Mouse (Mus musculus) liver, embryonic 13.5 days (tissue): ENCODE measurements at regions not wholly inside any gene's neighbourhood (a gene's known extent, or its start where the extent isn't known, plus 50 kb on each side); places are given as distances from the start of the nearest gene placed in this dataset.

Experiments used
- ATAC-seq: fragments of 200-750 bp; cut with Nextera tagmentation; 2 replicates; pipeline ENCODE4 v1.8.0; 2017; ENCODE audit warnings: low read depth, mild to moderate bottlenecking, moderate number of reproducible peaks, moderate library complexity
- DNase-seq: peaks from one replicate; pipeline ENCODE4 v3.0.0; 2022
- H3K27ac ChIP-seq: fragments of 300-500 bp; sonication (generic); 2 replicates; pipeline ENCODE4 v1.5.1; 2015; ENCODE audit warnings: moderate library complexity, mild to moderate bottlenecking, inconsistent platforms
- H3K27me3 ChIP-seq: fragments of 300-500 bp; sonication (generic); 2 replicates; pipeline ENCODE4 v1.6.1; 2015; ENCODE audit warnings: mild to moderate bottlenecking, inconsistent platforms
- H3K36me3 ChIP-seq: fragments of 300-500 bp; sonication (generic); 2 replicates; pipeline ENCODE4 v1.6.1; 2015; ENCODE audit warnings: mild to moderate bottlenecking, inconsistent platforms
- H3K4me1 ChIP-seq: fragments of 300-500 bp; sonication (generic); replicated peaks from 2 replicates; pipeline ENCODE4 v1.6.1; 2015; ENCODE audit warnings: inconsistent platforms
- H3K4me2 ChIP-seq: fragments of 300-500 bp; sonication (generic); 2 replicates; pipeline ENCODE4 v1.6.1; 2015; ENCODE audit warnings: inconsistent platforms, mild to moderate bottlenecking, moderate library complexity
- H3K4me3 ChIP-seq: fragments of 300-500 bp; sonication (generic); replicated peaks from 2 replicates; pipeline ENCODE4 v1.5.1; 2015; ENCODE audit warnings: mild to moderate bottlenecking, inconsistent platforms
- H3K9ac ChIP-seq: fragments of 300-500 bp; sonication (generic); 2 replicates; pipeline ENCODE4 v1.6.1; 2015; ENCODE audit warnings: mild to moderate bottlenecking, inconsistent platforms
- H3K9me3 ChIP-seq: fragments of 300-500 bp; sonication (generic); replicated peaks from 2 replicates; pipeline ENCODE4 v1.6.1; 2016; ENCODE audit warnings: inconsistent platforms
- WGBS: fragments of 180-500 bp; shearing (Covaris S2); methylation state at CpG from one replicate; pipeline ENCODE4 v1.1.7; 2015; ENCODE audit not compliant: insufficient replicate concordance; 5-methylcytosine and 5-hydroxymethylcytosine counted together

- 59% methylated on average over 1 of the region's 1 CpGs for WGBS
- ATAC-seq (no peak), DNase-seq (no peak)
- Histone ChIP-seq H3K36me3 (no peaks in the 10 kb centered on the region), H3K27ac (no peak overlapping the region), H3K9ac (no peak overlapping the region), H3K27me3 (no peaks in the 10 kb centered on the region), H3K9me3 (no peaks in the 10 kb centered on the region), H3K4me1 (no peaks in the 10 kb centered on the region), H3K4me2 (no peak overlapping the region), H3K4me3 (no peak overlapping the region)
Measured at GRCm38 (mm10) chr3:19426130-19426556, 202.3 kb downstream of the 1700064H15Rik start.

GRCm38 (mm10) chr3:19425322-19425721, 203.2 kb downstream of the 1700064H15Rik start:
- no peak overlapping the region for H3K27ac ChIP-seq
- H3K36me3 ChIP-seq = no peaks in the 10 kb centered on the region
- H3K9me3 ChIP-seq = no peaks in the 10 kb centered on the region
- no peaks in the 10 kb centered on the region for H3K27me3 ChIP-seq
- H3K4me2 ChIP-seq = no peak overlapping the region
- H3K4me1 ChIP-seq = no peaks in the 10 kb centered on the region
- H3K9ac ChIP-seq = no peak overlapping the region
- 62% methylated on average over 1 of the region's 1 CpGs for WGBS
- DNase-seq = no peak
- no peak overlapping the region for H3K4me3 ChIP-seq
- ATAC-seq = no peak

- Histone ChIP-seq H3K4me1 (no peaks in the 10 kb centered on the region), H3K36me3 (no peaks in the 10 kb centered on the region), H3K4me2 (no peak overlapping the region), H3K27me3 (no peaks in the 10 kb centered on the region), H3K9me3 (no peaks in the 10 kb centered on the region), H3K4me3 (no peak overlapping the region), H3K27ac (no peak overlapping the region), H3K9ac (no peak overlapping the region)
- no peak for DNase-seq
- ATAC-seq = no peak
Measured at GRCm38 (mm10) chr3:19424384-19424783, 204.1 kb downstream of the 1700064H15Rik start.

- no peaks in the 10 kb centered on the region for H3K9me3 ChIP-seq
- no peaks in the 10 kb centered on the region for H3K4me1 ChIP-seq
- no peak overlapping the region for H3K4me2 ChIP-seq
- ATAC-seq = no peak
- H3K36me3 ChIP-seq = no peaks in the 10 kb centered on the region
- H3K9ac ChIP-seq = no peak overlapping the region
- WGBS = 69% methylated on average over 1 of the region's 1 CpGs
- no peak overlapping the region for H3K4me3 ChIP-seq
- H3K27me3 ChIP-seq = no peaks in the 10 kb centered on the region
- DNase-seq = no peak
- no peak overlapping the region for H3K27ac ChIP-seq
Measured at GRCm38 (mm10) chr3:19421430-19421944, 207.0 kb downstream of the 1700064H15Rik start.

- no peak overlapping the region for H3K4me2 ChIP-seq
- no peaks in the 10 kb centered on the region for H3K27me3 ChIP-seq
- DNase-seq (no peak), ATAC-seq (no peak)
- no peak overlapping the region for H3K27ac ChIP-seq
- 73% methylated on average over 5 of the region's 5 CpGs for WGBS
- H3K4me1 ChIP-seq = no peaks in the 10 kb centered on the region
- no peak overlapping the region for H3K9ac ChIP-seq
- no peak overlapping the region for H3K4me3 ChIP-seq
- no peaks in the 10 kb centered on the region for H3K36me3 ChIP-seq
- no peaks in the 10 kb centered on the region for H3K9me3 ChIP-seq
Measured at GRCm38 (mm10) chr3:19420912-19421311, 207.6 kb downstream of the 1700064H15Rik start.

- Histone ChIP-seq H3K4me1 (no peaks in the 10 kb centered on the region), H3K27me3 (no peaks in the 10 kb centered on the region), H3K36me3 (no peaks in the 10 kb centered on the region), H3K9me3 (no peaks in the 10 kb centered on the region), H3K4me2 (no peak overlapping the region), H3K4me3 (no peak overlapping the region), H3K9ac (no peak overlapping the region), H3K27ac (no peak overlapping the region)
- 19% methylated on average over 3 of the region's 3 CpGs for WGBS
- DNase-seq (no peak), ATAC-seq (no peak)
Measured at GRCm38 (mm10) chr3:19410938-19411515, 217.4 kb downstream of the 1700064H15Rik start.

GRCm38 (mm10) chr3:19408283-19408682, 220.2 kb downstream of the 1700064H15Rik start:
- H3K9me3 ChIP-seq = no peaks in the 10 kb centered on the region
- no peak overlapping the region for H3K4me3 ChIP-seq
- H3K4me1 ChIP-seq = no peaks in the 10 kb centered on the region
- 18% methylated on average over 2 of the region's 2 CpGs for WGBS
- no peak overlapping the region for H3K4me2 ChIP-seq
- no peaks in the 10 kb centered on the region for H3K27me3 ChIP-seq
- DNase-seq (no peak), ATAC-seq (no peak)
- no peak overlapping the region for H3K9ac ChIP-seq
- H3K27ac ChIP-seq = no peak overlapping the region
- no peaks in the 10 kb centered on the region for H3K36me3 ChIP-seq

GRCm38 (mm10) chr3:19407591-19408090, 220.8 kb downstream of the 1700064H15Rik start:
- H3K9ac ChIP-seq = no peak overlapping the region
- DNase-seq (no peak), ATAC-seq (no peak)
- H3K9me3 ChIP-seq = no peaks in the 10 kb centered on the region
- H3K4me3 ChIP-seq = no peak overlapping the region
- no peak overlapping the region for H3K4me2 ChIP-seq
- H3K27ac ChIP-seq = no peak overlapping the region
- WGBS = 66% methylated on average over 2 of the region's 2 CpGs
- no peaks in the 10 kb centered on the region for H3K36me3 ChIP-seq
- no peaks in the 10 kb centered on the region for H3K27me3 ChIP-seq
- H3K4me1 ChIP-seq = no peaks in the 10 kb centered on the region

GRCm38 (mm10) chr3:19406351-19407151, 221.9 kb downstream of the 1700064H15Rik start:
- no peak overlapping the region for H3K4me2 ChIP-seq
- H3K36me3 ChIP-seq = no peaks in the 10 kb centered on the region
- H3K27ac ChIP-seq = no peak overlapping the region
- no peaks in the 10 kb centered on the region for H3K9me3 ChIP-seq
- no peaks in the 10 kb centered on the region for H3K4me1 ChIP-seq
- ATAC-seq (no peak), DNase-seq (no peak)
- H3K4me3 ChIP-seq = no peak overlapping the region
- H3K27me3 ChIP-seq = no peaks in the 10 kb centered on the region
- H3K9ac ChIP-seq = no peak overlapping the region
- WGBS = 54% methylated on average over 14 of the region's 14 CpGs

- H3K9ac ChIP-seq = no peak overlapping the region
- H3K4me3 ChIP-seq = no peak overlapping the region
- DNase-seq = no peak
- no peaks in the 10 kb centered on the region for H3K4me1 ChIP-seq
- no peak overlapping the region for H3K4me2 ChIP-seq
- WGBS = 23% methylated on average over 2 of the region's 2 CpGs
- no peak for ATAC-seq
- no peaks in the 10 kb centered on the region for H3K9me3 ChIP-seq
- no peaks in the 10 kb centered on the region for H3K36me3 ChIP-seq
- H3K27ac ChIP-seq = no peak overlapping the region
- H3K27me3 ChIP-seq = no peaks in the 10 kb centered on the region
Measured at GRCm38 (mm10) chr3:19385675-19386074, 242.8 kb downstream of the 1700064H15Rik start.

- ATAC-seq = no peak
- Histone ChIP-seq H3K4me1 (no peaks in the 10 kb centered on the region), H3K36me3 (no peaks in the 10 kb centered on the region), H3K27me3 (no peaks in the 10 kb centered on the region), H3K4me2 (no peak overlapping the region), H3K9me3 (no peaks in the 10 kb centered on the region), H3K4me3 (no peak overlapping the region), H3K27ac (no peak overlapping the region), H3K9ac (no peak overlapping the region)
- WGBS = 40% methylated on average over 1 of the region's 1 CpGs
- no peak for DNase-seq
Measured at GRCm38 (mm10) chr3:19368998-19369397, 259.5 kb downstream of the 1700064H15Rik start.

GRCm38 (mm10) chr3:19367761-19368160, 260.7 kb downstream of the 1700064H15Rik start:
- DNase-seq (no peak), ATAC-seq (no peak)
- no peak overlapping the region for H3K27ac ChIP-seq
- no peaks in the 10 kb centered on the region for H3K27me3 ChIP-seq
- H3K4me1 ChIP-seq = no peaks in the 10 kb centered on the region
- H3K36me3 ChIP-seq = no peaks in the 10 kb centered on the region
- H3K9me3 ChIP-seq = no peaks in the 10 kb centered on the region
- no peak overlapping the region for H3K4me3 ChIP-seq
- no peak overlapping the region for H3K9ac ChIP-seq
- WGBS = 56% methylated on average over 2 of the region's 2 CpGs
- H3K4me2 ChIP-seq = no peak overlapping the region
